Mouse (Mus musculus) ovary, postnatal 10 days (tissue): Measurements from ENCODE around the gene Ube2v1.

Source experiments
- DNase-seq: peaks from one replicate; pipeline ENCODE4 v3.0.0; 2022; ENCODE audit warnings: low spot score

Gene Ube2v1

DNA sequence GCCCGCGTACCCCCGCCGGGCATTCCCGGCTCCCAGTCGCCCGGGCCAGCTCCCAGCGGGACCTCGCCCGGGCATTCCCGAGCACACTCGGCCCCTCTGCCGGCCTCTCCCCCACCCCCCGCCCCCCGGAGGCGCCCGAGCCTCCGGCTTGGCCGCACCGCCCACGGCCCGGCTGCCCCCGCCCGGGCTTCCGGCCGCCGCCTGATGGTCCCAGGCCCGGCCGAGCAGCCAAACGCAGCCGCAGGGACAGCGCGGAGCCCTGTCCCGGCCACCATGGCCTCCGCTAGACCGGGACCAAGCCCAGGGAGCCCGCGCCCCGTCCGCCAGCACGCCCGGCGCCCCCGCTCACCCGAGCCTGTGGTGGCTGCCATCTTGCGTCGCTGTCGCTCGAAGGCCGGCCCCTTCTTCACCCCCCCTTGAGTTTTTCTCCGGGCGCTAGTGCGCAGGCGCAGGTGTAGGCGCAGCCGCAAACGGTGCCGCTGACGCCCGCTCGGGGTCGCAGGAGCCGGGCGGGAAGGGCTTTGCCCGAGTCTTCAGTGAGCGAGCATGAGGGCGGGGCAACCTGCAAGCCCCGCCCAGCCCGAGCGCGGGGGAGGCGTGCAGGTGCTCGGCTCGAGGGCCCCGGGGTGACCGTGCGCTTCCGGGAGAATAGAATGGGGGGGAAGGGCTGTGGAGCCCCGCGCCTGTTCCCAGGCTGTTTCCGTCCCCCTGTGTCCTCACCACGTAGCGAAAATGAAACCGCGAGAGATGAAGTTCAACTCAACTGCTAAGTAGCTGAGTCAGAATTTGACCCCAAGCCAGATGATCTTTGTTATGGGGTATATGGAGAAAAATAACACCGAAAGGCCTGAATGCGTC, at the start of gene Ube2v1:
TSS of gene Ube2v1 (minus strand) at position 505 of the 858 bp plus-strand sequence.
- peak; percentile 98 for DNase-seq

DNA sequence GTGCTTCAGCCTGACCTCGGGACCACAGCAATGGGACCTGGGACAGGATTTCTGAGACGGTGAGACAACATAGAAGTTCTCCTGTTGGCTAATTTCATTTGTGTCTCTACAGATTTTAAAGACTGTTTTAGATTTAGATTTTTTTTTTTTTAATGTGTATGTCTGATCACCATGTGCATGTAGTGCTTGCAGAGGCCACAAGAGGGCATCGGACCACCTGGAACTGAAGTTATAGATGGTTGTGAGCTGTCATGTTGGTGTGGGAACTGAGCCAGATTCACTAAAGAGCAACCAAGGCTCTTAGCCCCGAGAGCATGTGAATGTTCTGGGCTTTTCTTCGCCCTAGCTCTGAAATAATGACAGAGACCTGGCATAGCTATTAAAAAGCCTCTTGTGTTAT, 48.8 kb upstream of the Ube2v1 start:
- DNase-seq, result no peak

DNA sequence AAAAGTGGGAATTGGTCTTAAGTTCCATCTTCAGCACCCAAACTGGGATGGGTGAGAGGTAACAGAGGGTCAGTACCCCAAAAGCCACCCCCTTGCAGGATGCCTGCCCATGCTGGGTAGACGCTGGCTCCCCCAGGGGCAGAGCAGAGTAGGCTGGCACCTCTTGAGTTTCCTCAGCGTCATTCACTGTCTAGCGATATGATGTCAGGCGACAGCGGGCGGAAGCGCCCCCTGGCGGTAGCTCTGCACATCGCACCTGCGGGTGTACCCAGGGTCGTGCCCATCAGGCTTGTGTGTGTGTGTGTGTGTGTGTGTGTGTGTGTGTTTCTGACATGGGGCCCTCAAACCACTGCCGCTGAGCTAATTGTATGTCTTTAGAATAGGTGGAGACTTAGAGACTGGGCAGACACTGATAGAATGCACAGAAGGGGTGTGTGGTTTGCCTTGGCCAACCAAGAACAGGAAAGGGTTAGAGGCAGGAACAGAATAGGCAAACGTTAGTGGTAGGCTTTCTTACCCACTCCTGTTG, 48.1 kb upstream of the Ube2v1 start:
- peak; percentile 63 for DNase-seq

DNA sequence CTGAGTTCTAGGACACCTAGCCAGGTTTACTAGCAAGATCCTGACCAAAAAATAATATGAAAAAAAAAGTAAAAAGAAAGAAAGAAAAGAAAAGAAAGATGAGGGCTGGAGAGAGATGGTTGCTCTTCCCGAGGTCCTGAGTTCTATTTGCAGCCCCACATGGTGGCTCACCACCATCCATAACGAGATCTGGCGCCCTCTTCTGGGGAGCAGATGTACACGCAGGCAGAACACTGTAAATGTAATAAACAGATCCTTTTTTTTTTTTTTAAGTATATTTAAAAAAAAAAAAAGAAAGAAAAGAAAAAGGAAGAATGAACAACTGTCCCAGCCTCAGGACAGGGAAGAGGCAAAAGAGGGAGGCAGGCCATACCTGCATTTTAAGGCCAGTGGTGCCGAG, 46.7 kb upstream of the Ube2v1 start:
- DNase-seq, result no peak

DNA sequence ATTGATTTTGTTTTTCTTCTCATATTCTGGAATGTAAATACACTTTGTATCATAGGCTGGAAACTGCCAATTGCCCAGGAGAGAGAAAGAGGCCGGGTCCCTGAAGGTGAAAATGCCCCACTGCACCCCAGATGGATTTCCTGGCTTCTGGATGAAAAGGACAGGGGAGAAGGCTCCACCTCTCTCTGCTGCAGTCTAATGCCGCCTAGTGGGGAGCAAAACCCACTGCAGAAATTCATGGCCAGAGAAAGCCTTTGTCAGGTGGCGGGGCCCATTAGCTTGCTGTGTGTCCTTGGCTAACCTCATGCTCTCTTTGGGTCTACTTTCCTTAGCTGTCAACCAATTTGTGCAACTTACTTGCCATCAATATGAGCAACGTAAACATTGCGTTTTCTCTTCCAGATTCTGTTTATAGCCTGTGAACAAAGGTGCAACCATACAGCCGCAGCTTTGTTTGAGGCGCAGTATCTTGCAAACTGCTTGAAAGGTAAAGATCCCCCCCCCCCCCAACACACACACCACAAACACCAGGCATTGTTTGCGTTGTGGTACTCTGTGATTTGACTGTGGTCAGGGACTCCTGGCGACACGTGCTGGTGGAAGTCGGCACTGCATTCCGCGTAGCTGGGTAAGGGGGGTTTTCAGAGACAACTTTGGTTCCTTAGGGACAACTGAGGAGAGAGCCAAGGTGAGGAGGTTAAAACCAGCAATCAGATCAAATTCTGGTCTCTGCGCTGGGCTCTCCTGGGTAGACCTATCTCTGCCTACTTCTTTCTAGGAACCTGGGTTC, 43.4 kb upstream of the Ube2v1 start:
- DNase-seq, result no peak

DNA sequence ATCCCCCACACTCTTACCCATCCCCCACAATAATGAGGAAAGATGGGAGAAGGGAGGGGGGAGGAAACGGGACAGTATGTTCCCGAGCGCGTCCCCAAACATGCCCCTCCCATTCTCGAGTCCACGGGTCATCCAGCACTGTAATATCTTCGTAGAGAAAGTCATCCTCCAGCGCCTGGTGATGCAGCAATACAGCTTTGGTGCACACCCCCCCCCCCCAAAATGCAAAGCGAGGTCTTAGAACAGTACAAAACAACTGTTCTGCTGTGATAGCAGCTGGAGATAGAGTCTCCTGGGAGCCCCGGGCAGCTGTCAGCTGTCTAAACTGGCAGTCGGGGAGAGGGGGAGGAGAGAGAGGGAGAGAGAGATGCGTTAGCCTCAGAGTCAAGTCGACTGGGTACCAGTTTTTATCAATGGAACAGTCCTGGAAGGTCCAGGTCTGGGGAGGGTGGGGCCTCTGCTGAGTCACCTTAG, 40.4 kb upstream of the Ube2v1 start:
- no peak for DNase-seq

DNA sequence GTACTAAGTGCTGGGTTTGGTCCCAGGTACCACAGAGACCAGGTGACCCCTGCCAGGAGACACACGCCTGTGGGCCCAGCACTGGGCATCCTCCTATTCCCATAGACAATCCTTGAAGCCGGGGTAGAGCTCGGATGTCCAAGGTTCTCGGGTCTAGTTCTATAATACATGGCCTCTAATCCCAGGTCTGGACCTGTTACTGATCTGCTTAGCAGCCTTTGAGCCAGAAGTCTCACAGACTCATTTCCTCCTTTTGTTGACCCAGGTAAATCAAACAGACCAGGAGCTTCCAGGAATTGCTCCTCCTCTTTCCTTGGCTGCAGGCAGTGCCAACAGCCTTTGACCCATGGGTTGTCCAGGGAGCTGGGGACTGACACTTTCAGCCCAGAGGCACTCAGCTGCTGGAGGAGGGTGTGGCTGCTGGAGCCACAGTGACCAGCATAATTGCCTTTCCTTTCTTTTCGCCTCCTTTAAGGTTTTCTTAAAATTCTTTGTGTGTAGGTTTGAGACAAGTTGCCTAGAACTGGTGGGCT, 39.3 kb upstream of the Ube2v1 start:
- DNase-seq, result no peak

DNA sequence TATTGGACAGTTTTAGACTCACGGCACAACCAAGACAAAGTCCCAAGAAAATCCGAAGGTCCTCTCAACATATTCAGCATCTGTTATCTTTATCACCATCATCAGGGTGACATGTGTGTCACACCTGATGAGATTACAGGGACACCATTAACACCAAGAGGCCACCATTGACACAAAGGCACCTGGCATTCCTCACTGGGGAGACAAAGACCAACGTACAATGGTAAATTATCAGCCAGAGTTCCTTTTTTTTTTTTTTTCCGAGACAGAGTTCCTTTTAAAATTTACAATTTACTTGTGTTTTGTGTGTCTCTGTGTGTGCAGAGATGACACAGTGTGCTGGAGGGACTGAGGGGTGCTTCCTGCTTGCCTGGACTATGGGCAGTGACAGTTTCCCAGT, 37.5 kb upstream of the Ube2v1 start:
- DNase-seq, result no peak

DNA sequence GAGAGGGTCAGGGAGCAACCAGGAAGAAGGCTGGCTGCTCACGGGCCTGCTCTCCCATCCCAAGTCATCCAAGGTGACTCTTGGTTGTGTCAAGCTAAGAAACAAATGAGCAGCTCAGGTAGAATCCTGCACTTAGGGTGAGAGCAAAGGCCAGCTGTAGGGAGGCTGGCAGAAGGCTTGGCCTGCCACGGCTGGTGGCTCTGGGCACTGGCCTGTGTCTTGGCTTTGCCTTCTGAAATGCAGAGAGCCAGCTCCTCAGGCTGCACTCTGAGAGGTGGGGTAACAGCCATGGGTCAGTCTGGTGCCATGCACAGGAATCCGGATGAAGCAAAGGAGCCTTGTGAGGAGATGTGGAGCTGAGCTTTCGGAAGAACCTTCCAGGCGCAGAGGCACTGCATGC, 36.5 kb upstream of the Ube2v1 start:
- no peak for DNase-seq

DNA sequence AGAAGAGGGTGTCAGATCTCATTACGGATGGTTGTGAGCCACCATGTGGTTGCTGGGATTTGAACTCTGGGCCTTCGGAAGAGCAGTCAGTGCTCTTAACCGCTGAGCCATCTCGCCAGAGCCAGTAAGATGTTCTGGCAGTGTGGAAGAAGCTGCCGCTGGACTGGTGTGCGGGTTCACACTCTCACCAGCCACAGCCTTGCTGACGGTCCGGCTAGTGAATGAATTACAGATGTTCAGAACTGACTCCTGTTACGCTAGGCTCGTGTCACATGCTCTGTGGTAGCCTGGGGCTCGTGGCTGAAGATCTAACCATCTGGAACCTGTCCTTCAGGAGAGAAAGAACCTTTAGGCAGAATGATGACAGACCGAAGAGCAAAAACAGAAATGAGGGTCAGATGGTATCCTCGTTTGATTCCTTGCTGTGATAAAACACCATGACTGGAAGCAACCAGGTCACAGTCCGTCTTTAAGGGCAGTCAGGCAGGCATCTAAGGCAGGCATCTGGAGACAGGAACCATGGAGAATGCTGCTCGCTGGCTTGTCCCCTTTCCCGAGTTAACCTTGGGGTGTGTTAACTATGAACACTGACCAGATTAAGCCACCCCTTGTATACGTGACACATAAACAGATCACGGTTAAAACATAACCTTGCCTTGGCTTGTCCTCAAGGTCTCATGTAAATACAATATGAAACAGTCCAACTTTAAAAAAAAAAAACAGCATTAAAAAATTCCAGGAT, 34.2 kb upstream of the Ube2v1 start:
- no peak for DNase-seq

DNA sequence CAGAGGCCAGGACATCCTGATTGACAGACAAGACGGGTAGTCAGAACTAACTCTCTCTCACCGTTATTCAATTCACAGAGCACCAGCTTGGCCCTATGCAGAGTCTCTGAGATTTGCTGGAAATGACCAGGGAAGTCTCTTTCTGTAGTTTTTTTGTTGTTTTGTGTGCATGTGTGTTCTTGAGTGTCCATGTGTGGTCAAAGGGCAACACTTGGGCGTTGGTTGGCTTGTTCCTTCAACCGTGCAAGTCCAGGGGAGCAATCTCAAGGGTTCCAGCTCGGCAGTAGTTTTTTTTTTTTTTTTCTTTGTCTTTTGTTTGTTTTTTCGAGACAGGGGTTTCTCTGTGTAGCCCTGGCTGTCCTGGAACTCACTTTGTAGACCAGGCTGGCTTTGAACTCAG, 30.8 kb upstream of the Ube2v1 start:
- DNase-seq, result no peak

DNA sequence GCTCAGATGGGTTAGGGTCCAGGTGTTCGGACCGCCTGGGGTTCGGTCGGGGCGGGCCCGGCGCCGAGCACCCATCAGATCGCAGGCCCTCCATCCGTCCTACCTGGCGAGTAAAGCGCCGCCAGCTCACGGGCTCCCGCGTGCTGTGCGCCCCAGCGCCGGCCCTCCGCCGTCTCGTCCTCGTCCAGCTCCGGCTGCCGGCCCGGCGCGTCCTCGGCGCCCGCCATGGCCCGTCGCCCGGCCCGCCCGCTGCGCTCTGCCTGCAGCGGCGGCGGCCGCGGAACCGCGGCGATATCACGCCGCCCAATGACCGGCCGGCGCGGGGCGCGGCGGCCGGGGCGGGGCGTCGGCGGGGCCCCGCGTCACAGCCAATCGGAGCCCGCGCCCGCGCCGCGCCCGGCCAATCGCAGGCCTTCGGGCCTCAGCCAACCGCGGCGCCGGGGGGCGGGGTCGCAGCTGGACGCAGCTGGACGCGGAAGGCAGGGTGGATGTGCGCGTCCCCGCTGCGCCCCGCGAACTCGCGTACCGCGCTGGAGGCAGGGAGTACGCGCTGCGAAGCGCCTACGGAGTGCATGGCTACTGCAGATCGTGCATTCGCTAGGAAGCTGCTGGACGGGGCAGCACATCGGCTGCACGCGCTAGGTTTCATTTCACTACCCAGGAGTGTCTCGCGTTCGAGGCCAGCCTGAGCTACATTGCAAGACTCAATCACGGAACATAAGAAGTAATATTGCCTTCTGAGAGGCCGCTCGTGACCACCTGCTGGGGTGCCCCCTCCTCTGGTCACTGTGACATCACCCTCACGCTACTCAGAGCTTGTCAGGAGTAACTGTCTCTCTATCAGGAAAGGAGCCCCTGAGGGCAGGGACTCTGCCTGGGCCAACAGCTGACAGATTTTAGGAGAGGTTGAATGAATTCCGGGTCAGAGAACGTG, 29.6 kb upstream of the Ube2v1 start, which contains the start of gene Gm20431:
TSS of gene Gm20431 (minus strand) at position 227 of the 934 bp plus-strand sequence.
- DNase-seq, result peak; percentile 81

DNA sequence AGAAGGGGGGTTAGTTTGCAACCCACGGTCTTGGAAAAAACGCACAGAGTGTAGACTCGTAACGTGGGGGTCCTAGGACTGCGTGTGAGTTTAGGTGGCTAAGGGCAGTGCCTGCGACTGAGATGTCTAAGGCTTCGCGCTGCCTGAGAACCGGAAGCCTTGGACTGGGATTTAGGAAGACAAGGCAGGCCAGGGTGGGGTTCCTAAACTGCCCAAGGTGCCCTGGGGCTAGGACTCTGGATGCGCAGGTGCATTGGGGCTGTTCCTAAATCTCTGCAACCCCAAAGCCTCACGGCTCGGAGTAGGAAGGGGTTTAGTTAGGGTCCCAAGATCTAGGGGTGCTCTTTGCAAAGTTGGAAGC, 28.7 kb upstream of the Ube2v1 start:
- no peak for DNase-seq

DNA sequence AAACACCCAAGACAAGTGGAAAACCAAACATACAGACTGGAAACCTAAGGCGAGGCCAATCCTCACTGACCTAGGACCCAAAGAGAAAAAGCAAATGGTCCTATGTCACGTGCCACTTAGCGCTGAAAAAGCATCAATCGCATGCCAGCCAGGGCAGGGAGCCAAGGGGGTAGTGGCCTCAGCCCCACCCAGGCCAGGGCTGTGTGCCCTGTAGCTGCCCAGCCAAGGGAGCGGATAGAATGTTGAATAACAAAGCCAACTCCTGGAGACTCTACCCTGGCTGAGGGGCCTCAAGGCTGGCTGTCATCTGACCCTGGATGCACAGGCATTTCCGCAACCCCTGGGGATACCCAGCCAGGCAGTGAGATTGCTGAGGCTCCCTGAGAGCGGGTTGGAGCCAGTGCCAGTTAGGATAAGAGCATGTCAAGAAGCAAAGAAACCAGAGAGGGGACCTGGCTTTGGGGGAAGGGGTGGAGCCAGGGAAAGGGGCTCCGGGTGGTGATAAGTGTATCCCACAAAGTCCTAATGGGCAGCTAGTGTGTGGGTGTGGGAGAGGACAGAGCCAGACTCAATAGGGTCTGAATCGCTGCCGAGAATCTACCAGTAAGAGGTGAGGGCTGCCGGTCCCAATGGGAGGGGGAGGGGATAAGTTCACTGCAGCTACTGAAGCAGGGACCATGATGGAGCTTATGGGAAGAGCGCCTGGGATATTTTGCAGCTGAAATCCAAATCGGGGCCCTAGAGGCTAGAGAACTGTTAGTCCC, 28.1 kb upstream of the Ube2v1 start:
- DNase-seq, result no peak

DNA sequence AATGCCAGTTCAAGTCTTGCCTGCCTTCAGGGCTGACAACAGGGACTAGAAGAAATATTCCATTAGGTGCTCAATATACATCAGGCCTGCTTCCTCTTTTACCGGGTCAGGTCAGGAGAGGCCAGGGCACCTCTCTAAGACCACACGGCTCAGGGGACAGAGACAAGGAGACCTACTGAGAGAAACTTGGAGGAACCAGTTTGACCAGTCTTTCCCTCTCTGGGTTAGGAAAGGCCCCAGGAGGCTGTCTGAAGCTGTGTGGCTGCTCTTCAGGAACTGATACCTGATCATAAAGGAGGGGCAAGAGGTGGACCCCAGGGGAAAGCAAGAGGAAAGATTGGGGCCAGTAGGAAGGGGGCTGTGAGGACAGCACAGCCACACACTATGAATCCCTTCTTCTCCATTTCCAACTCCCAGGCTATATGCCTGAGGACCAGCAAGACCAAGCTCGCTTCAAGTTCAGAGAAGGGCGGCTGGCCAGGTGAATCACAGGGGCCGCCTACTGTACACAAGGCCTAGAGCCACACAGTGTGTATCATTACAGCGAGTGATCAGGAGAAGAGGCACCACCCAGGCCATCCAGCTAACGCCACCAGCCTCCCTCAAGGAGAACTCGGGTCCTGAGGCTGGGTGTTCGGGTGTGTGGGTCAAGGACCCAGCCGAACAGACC, 27.4 kb upstream of the Ube2v1 start:
- no peak for DNase-seq

DNA sequence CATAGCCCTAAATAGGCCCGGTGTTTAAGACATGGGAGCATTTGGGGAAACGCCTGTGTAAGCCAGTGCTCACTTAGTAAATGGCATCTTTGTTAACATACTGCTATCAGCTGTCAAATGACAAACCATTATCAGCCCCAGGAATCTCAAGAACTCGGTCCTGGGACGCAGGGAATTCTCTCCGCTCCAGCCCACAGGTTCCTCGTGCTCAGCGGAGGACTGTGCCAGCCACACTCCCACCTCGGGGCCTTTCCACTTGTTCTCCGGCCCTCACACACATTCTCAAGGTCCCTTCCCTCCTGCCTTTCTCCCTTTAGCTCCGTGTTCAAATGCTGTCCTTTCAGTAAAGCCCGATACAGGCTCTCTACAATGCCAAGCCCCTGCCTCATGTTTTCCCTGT, 26.8 kb upstream of the Ube2v1 start:
- no peak for DNase-seq

DNA sequence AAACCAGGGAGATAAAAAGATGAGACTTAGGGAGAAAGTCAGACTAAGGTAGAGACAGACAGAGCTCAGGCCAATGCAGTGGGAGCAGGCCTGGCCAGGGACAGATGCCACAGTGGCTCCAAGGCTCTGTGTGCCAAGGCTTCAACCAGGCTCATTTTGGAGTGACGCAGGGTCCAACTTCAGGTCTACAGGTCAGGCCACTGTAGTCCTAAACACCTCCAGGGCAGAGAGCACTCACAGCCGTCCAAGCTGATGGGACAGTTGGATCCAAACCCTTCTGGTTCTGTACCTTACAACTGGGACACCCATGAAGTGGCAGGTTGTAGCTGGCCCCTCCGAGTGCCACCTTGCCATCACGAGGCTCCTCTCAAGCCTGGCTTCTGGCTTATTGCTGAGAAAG, 26.1 kb upstream of the Ube2v1 start:
- DNase-seq, result no peak

DNA sequence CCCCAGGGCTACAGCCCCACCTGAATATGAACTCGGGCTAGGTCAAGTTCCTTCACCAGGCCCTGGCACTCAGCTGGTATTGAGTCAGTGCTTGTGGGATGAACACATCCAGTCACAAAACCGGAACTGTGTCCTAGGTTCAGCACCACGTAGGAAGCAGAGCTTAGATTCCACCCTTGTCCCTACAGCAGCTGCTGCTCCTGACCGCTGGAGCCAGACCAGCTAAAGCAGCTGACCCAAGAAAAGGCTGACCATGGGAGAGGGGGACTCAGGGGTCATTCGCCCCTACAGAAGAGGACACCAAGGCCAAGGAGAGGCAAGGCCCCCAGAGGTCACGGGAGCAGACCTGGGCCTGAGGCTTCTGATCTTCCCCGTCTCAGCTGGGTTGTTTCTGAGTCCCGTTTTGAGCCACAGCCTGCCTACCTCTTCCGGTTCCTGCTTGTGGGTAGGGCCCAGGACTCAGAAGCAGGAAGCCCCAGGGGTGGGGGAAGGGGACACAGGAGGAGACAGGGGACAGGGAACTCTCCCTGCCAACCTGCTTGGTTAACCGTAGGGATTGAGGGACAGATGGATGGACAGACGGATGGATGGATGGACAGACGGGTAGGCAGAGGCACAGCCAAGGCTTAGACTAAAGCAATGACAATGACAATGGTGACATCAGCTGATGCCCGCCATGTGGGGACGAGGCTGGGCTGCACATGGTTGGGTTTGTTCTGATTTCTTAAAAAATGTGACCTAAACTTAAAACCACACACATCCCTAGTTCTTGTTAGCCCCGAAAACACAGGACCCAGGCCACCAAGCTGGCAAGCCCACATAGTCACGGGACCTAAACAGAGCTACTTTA, 25.0 kb upstream of the Ube2v1 start:
- DNase-seq, result no peak
